Mouse (Mus musculus): ENCODE data around the gene Atad2b. TPM values are rescaled to one million over a fixed set of nuclear protein-coding genes. Genes with fewer than 3 reads are reported as not detected.
"Not testable (repeated sequence)": the region's sequence is repeated elsewhere in the genome, so short reads cannot be mapped to it uniquely, and the experiment has no call there.

Atad2b gene
- polyA plus RNA-seq, 1 experiment = 4.0 TPM

GRCm38 (mm10) chr12:4953156-4953555 lies 36.0 kb downstream of the Atad2b start:
- TF ChIP-seq CTCF (IDR thresholded peaks at IDR 0.05; ENCODE audit: control insufficient read depth, insufficient read depth, insufficient replicate concordance, low read depth, low read length) = no peak
- no peak for TF ChIP-seq POLR2A (IDR thresholded peaks at IDR 0.05; ENCODE audit: control insufficient read depth, low read depth, low read length)
- no peaks in the 10 kb centered on the region for H3K36me3 ChIP-seq (ENCODE audit: control insufficient read depth, insufficient read depth, low read length)
- H3K4me3 ChIP-seq (ENCODE audit: control insufficient read depth, low read depth, low read length) = no peak overlapping the region
- H3K4me1 ChIP-seq (ENCODE audit: control insufficient read depth, insufficient read depth, low read length) = no peaks in the 10 kb centered on the region
- H3K27me3 ChIP-seq (ENCODE audit: control insufficient read depth, insufficient read depth, low read length) = no peaks in the 10 kb centered on the region
- no peak overlapping the region for H3K27ac ChIP-seq (ENCODE audit: control insufficient read depth, insufficient read depth, low read depth, low read length)

GRCm38 (mm10) chr12:4972939-4973338 lies 55.8 kb downstream of the Atad2b start:
- Histone ChIP-seq H3K4me1 (ENCODE audit: control insufficient read depth, insufficient read depth, low read length) (no peaks in the 10 kb centered on the region), H3K27ac (ENCODE audit: control insufficient read depth, insufficient read depth, low read depth, low read length) (no peak overlapping the region), H3K4me3 (ENCODE audit: control insufficient read depth, low read depth, low read length) (no peak overlapping the region), H3K27me3 (ENCODE audit: control insufficient read depth, insufficient read depth, low read length) (no peaks in the 10 kb centered on the region), H3K36me3 (ENCODE audit: control insufficient read depth, insufficient read depth, low read length) (peaks cover 1% of the 10 kb centered on the region)
- TF ChIP-seq CTCF (IDR thresholded peaks at IDR 0.05; ENCODE audit: control insufficient read depth, insufficient read depth, insufficient replicate concordance, low read depth, low read length) (no peak), POLR2A (IDR thresholded peaks at IDR 0.05; ENCODE audit: control insufficient read depth, low read depth, low read length) (no peak)

- Histone ChIP-seq H3K4me3 (ENCODE audit: control insufficient read depth, low read depth, low read length) (no peak overlapping the region), H3K36me3 (ENCODE audit: control insufficient read depth, insufficient read depth, low read length) (peaks cover 1% of the 10 kb centered on the region), H3K27ac (ENCODE audit: control insufficient read depth, insufficient read depth, low read depth, low read length) (no peak overlapping the region), H3K27me3 (ENCODE audit: control insufficient read depth, insufficient read depth, low read length) (no peaks in the 10 kb centered on the region), H3K4me1 (ENCODE audit: control insufficient read depth, insufficient read depth, low read length) (no peaks in the 10 kb centered on the region)
- TF ChIP-seq CTCF (IDR thresholded peaks at IDR 0.05; ENCODE audit: control insufficient read depth, insufficient read depth, insufficient replicate concordance, low read depth, low read length) (no peak), POLR2A (IDR thresholded peaks at IDR 0.05; ENCODE audit: control insufficient read depth, low read depth, low read length) (no peak)
These were observed 61.2 kb downstream of the Atad2b start for GRCm38 (mm10) chr12:4978324-4978723.

GRCm38 (mm10) chr12:4996981-4997380 lies 79.8 kb downstream of the Atad2b start:
- H3K4me3 ChIP-seq (ENCODE audit: control insufficient read depth, low read depth, low read length) = no peak overlapping the region

GRCm38 (mm10) chr12:5005338-5005737 lies 88.2 kb downstream of the Atad2b start:
- no peak overlapping the region for H3K4me3 ChIP-seq (ENCODE audit: control insufficient read depth, low read depth, low read length)
- H3K27ac ChIP-seq (ENCODE audit: control insufficient read depth, insufficient read depth, low read depth, low read length) = no peak overlapping the region
- H3K36me3 ChIP-seq (ENCODE audit: control insufficient read depth, insufficient read depth, low read length) = no peaks in the 10 kb centered on the region
- TF ChIP-seq CTCF (IDR thresholded peaks at IDR 0.05; ENCODE audit: control insufficient read depth, insufficient read depth, insufficient replicate concordance, low read depth, low read length) = no peak
- no peak for TF ChIP-seq POLR2A (IDR thresholded peaks at IDR 0.05; ENCODE audit: control insufficient read depth, low read depth, low read length)
- no peaks in the 10 kb centered on the region for H3K27me3 ChIP-seq (ENCODE audit: control insufficient read depth, insufficient read depth, low read length)
- H3K4me1 ChIP-seq (ENCODE audit: control insufficient read depth, insufficient read depth, low read length) = no peaks in the 10 kb centered on the region

More at GRCm38 (mm10) chr12:4996981-4997380, 79.8 kb downstream of the Atad2b start:
- Histone ChIP-seq H3K4me1 (ENCODE audit: control insufficient read depth, insufficient read depth, low read length) (no peaks in the 10 kb centered on the region), H3K36me3 (ENCODE audit: control insufficient read depth, insufficient read depth, low read length) (no peaks in the 10 kb centered on the region), H3K27me3 (ENCODE audit: control insufficient read depth, insufficient read depth, low read length) (no peaks in the 10 kb centered on the region), H3K27ac (ENCODE audit: control insufficient read depth, insufficient read depth, low read depth, low read length) (no peak overlapping the region)
- TF ChIP-seq POLR2A (IDR thresholded peaks at IDR 0.05; ENCODE audit: control insufficient read depth, low read depth, low read length) (no peak), CTCF (IDR thresholded peaks at IDR 0.05; ENCODE audit: control insufficient read depth, insufficient read depth, insufficient replicate concordance, low read depth, low read length) (no peak)

GRCm38 (mm10) chr12:5005776-5006175 lies 88.6 kb downstream of the Atad2b start:
- not testable (repeated sequence) for H3K36me3 ChIP-seq (ENCODE audit: control insufficient read depth, insufficient read depth, low read length); H3K4me3 ChIP-seq (ENCODE audit: control insufficient read depth, low read depth, low read length); H3K4me1 ChIP-seq (ENCODE audit: control insufficient read depth, insufficient read depth, low read length); H3K27ac ChIP-seq (ENCODE audit: control insufficient read depth, insufficient read depth, low read depth, low read length); H3K27me3 ChIP-seq (ENCODE audit: control insufficient read depth, insufficient read depth, low read length)

GRCm38 (mm10) chr12:5008638-5009037 lies 91.5 kb downstream of the Atad2b start:
- H3K4me3 ChIP-seq (ENCODE audit: control insufficient read depth, low read depth, low read length); H3K36me3 ChIP-seq (ENCODE audit: control insufficient read depth, insufficient read depth, low read length); H3K27me3 ChIP-seq (ENCODE audit: control insufficient read depth, insufficient read depth, low read length); H3K4me1 ChIP-seq (ENCODE audit: control insufficient read depth, insufficient read depth, low read length); H3K27ac ChIP-seq (ENCODE audit: control insufficient read depth, insufficient read depth, low read depth, low read length): not testable (repeated sequence)

- Histone ChIP-seq H3K27ac (ENCODE audit: control insufficient read depth, insufficient read depth, low read depth, low read length) (no peak overlapping the region), H3K27me3 (ENCODE audit: control insufficient read depth, insufficient read depth, low read length) (no peaks in the 10 kb centered on the region), H3K4me3 (ENCODE audit: control insufficient read depth, low read depth, low read length) (no peak overlapping the region), H3K36me3 (ENCODE audit: control insufficient read depth, insufficient read depth, low read length) (peaks cover 2% of the 10 kb centered on the region), H3K4me1 (ENCODE audit: control insufficient read depth, insufficient read depth, low read length) (no peaks in the 10 kb centered on the region)
- no peak for TF ChIP-seq POLR2A (IDR thresholded peaks at IDR 0.05; ENCODE audit: control insufficient read depth, low read depth, low read length)
- no peak for TF ChIP-seq CTCF (IDR thresholded peaks at IDR 0.05; ENCODE audit: control insufficient read depth, insufficient read depth, insufficient replicate concordance, low read depth, low read length)
These were observed 108.2 kb downstream of the Atad2b start for GRCm38 (mm10) chr12:5025226-5025861.
